Mouse (Mus musculus) heart, postnatal 36 days (tissue): ENCODE measurements at regions not wholly inside any gene's neighbourhood (a gene's known extent, or its start where the extent isn't known, plus 50 kb on each side); places are given as distances from the start of the nearest gene placed in this dataset.
"Not testable (repeated sequence)": the region's sequence is repeated elsewhere in the genome, so short reads cannot be mapped to it uniquely, and the experiment has no call there.

Experiments
- DNase-seq, 2 experiments: peaks; one replicate each; pipeline ENCODE4 v3.0.0; 2021 to 2022
- intact Hi-C: fragments of 180-260 bp; cut with DNase I; formaldehyde crosslinking; loops from one replicate; pipeline ENCODE4 v1.15.1; 2025

DNA sequence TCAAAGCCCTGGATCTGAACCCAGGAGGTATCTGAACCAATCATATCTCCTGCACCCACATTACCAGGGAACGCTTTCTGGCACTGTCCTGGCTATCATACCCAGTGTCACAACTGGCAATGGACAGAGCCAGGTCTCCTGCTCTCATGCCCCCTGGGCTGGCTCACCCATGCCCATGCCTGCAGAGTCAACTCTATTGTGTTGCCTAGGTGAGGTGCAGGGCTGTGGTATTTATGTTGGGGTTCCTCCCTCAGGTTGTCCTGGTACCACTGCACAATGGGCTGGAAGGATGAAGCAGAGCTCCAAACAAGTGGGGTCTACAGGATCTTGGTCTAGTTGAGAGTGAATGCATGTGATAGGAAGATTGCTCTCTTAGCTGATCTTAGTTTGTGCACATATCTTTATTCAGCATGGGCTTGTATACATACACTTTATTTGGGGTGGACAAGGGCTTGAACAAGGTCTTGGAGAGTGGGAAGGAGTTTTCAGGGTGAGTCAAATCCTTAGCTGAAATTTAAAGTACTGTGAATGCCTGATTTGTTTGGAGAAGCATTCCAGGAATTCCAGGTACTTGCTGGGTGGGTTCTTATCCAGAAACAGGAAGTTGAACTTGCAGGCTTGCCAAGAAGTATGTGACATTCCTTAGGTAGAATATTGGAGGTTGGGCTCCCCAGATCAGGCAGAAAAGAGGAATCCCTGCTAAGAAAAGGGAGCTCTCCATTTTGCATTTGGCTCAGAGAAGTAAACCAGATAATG lies 123.2 kb downstream of the Ube2dnl2 start:
- no peak for DNase-seq
- intact Hi-C loops = no loop called here

DNA sequence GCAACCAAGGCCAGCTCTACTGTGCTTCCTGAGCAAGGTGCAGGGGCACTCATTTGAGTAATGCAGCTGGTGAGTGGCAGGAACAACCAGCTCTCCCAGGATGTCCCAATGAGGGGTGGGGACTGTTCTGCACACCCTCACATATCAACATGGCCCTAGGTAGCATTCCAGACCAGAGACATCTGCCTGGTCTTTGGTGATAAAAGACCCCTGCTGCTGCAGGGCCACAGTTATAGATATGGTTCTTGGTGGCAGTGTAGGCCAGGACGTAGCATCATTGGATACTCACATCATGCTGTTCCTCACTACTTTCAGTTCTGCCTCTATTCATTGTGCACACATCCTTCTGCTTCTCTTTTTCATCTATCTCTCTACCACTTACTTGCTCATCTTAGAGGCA lies 124.1 kb downstream of the Ube2dnl2 start:
- DNase-seq = no peak
- intact Hi-C loops = no loop called here

DNA sequence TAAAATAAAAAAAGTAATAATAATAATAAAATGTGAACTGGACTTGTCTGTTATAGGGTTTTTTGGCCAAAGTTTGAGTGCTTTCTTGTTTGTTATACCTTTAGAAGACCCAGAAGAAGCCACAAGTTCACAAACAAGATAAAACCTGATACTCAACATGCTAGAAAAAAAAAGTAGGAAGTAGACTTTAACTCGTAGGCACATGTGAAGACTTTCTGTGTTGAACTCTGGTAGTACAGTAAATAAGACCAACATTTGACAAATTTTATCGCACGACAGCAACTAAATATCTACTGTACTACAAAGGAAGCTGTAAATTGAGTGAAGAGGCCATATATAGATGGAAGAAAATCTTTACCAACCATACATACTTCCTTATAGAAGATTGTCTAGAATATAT lies 131.6 kb downstream of the Ube2dnl2 start:
- DNase-seq = no peak
- intact Hi-C loops = no loop called here

DNA sequence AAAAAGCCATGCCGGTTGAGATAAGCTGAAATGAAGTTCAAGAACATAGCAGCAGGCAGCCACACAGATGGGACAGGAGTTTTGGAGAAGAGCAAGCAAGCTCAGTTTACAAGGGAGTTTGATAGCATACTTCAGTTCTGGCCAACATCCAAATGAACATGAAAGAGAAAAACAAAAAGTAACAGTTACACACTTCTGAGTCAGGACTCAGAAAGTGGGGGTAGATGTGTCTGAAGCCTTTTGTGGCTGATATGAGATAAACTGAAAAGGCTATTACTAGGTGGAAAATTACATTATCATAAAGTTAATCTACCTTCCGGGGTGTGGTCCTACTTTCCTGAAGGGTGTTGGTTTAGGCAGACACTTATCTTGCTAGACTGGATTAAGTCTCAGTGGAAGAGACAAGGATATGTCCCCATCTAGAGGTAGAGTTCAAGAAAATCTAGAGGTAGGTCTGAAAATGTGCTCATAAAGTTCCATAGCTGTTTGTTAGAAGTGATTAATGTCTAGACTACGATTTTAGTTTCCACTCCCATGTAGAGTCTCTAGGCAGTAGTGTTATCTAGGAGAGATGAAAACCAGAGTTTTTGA lies 155.3 kb downstream of the Ube2dnl2 start:
- DNase-seq = no peak
- intact Hi-C loops = loop anchor here (5.0 kb wide), 1 partner anchor 255 kb away; no protein-coding TSS in a partner anchor

DNA sequence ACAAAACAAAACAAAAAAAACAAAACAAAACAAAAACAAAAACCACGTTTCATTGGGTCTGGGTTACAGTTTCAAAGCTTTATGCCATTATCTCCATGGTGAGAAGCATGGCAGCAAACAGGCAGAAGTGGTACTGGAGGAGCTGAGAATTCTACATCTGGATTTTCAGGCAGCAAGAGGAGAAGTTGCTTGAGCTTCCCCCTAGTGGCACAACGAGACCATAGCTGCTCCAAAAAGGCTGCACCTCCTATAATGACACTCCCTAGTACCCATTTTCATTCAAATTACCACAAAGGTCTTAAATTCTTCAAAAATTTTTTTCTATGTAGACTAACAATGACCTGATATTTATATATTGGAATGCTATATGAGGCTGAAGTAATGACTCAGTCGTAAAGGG lies 162.0 kb downstream of the Ube2dnl2 start:
- no peak for DNase-seq
- intact Hi-C loops = no loop called here

DNA sequence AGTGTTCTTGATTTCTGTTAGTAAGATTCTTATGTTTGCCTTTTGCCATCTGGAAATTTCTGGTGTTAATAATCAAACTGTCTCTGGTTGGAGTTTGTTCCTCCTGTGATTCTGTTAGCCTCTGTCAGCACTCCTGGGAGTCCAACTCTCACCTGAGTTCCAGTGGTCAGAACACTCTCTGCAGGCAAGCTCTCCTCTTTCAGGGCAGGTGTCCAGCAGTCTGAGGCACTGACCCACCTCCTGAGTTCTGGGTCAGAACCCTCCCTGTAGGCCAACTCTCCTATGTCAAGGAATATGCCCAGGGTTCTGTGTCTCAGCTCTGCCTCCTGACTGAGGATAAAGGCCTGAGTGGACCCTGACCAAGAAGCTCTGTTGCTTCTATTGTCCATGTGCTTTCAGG lies 184.6 kb downstream of the Ube2dnl2 start:
- DNase-seq, intact Hi-C loops: not testable (repeated sequence)

DNA sequence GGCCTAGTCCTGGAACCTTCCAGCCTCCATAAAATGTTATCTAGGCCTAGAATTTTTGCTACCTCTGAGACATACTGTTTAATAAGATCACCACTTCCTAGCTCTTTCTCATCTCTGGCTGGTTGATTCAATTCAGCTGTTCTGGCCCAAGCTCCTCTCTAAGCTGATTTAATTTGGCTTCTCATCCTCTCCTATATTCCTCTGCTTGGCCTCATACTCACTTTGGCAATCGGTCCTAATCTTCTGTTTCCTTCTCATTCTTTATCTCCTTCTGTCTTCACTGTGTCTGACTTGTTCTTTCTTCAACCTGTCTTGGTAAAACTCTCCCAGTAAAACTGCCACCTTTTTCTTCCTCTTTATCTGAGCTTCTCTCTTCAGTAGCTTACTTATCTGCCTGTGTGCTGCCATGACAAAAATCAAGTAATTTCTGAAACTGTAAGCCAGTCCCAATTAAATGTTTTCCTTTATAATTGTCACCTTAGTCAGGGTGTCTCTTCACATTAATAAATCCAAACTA lies 185.7 kb downstream of the Ube2dnl2 start:
- intact Hi-C loops = no loop called here
- no peak for DNase-seq
